Mouse (Mus musculus): ENCODE results near the gene Ebf4.

Gene Ebf4

DNA sequence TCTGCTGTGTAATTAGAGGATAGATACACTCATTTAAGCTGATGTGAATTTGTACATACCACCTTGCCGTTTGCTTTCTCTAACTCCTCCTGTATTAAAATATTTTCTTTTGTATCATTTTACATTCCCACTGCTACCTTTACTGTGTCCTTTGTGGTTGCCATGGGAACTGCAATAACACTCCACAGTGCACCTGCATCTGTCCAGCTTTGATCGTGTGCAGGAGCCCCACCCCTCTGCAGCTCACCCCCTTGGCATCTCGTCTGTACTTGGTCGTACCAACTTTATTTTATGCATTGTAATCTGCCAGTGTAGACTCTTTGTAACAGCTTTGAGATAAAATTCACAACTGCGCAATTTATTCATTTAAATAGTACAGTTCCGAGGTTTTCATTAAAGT is 88.9 kb downstream of the Ebf4 start:
- DNase-seq (ENCODE audit: low read depth, low spot score), result no peak

DNA sequence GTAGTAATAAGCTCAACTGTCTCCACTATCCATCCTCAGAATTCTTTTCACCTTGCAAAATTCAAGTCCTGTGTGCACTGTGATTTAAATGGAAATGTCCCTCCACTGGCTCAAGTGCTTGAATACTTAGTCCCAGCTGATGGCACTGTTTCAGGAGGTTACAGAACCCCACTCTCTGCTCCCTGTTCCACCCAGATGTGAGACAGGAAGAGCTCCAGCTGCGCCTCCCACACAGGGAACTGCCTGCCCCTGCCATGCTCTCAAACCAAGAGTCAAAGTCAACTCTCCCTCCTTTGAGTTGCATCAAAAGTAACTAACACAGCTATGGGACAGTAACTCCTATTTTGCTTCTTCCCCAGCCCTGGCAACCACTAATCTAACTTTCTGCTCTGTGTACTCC is 91.2 kb downstream of the Ebf4 start:
- DNase-seq (ENCODE audit: low read depth, low spot score), result no peak

DNA sequence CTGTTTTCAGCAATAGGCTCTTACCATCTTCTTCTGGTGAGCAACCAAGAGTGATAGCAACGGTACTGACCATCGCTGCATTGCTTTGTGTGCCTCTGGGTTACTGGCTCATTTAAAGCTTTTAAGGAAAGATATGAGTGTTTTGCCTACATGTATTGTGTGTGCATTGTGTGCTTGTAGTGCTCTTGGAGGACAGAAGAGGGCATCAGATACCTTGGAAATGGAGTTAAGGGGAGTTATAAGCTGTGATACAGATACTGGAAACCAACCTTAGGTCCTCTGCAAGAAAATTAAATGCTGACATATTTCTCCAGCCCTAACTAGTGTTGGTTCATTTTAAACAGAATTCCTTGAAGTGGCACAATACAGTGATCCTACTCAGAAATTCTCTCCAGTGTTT is 93.8 kb downstream of the Ebf4 start:
- peak; percentile 53 for DNase-seq (ENCODE audit: low read depth, low spot score)

DNA sequence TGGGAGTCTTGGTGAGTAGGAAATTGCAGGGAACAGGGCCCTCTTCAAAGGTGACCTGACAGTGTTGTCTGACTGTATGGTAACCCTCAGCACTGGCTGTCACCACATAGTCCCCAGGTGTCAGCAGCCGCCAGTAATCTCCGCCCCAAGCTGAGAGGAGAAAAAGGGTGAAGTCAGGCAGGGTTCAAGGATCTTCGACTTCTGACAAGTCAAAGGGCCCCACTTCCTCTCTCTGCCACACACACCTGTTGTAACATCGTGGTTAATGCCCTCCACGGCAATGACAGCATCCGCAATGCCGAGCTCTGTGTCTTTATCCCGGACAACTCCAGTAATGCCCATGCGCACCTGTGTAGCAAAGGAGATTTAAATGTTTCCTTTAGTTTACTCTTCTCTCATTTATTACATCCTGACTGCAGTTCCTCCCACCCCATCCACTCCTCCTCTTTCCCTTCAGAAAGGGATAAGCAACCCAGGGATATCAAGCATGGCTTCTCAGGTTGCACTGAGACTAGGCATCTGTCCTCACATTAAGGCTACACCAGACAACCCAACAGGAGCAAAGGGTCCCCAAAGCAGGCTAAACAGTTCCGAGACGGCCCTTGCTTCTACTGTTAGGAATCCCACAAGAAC is 96.1 kb downstream of the Ebf4 start:
- no peak for DNase-seq (ENCODE audit: low read depth, low spot score)

DNA sequence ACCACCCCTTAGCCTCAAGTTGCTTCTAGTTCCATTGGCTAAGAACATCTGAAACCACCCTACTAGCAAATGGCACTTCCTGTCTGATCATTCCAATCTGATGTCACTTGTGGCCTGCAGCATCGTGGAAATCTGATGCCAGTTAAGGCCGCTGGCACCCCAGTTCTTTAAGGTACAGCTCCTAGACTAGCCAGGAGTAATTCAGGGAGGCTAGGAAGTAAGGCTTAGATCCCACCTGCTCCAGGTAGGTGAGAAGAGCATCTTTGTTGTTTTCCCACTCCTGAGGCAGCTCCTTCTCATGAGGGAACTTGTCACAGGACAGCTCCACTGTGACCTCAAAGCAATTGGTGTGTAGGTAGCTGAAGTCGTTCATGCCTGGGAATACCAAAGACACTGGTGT is 97.9 kb downstream of the Ebf4 start:
- DNase-seq (ENCODE audit: low read depth, low spot score), result no peak

DNA sequence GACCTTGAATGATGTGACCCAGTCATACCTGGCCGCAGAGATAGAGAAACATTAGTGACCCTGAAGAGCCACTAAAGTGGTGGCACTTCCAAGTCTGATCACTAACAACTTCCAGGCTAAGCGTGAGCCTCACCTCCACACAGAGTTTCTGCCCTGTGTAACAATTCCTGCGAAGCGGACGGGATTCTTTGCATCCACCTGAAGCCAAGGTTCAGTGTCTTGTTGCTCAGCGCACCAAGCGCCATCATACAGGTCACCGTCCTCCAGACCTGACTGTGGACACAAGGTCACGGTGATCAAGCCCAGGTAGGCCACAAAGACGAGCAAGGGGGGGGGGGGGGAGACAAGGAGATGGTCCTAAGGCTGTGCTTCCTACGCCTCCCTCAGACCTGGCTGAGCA is 100.7 kb downstream of the Ebf4 start:
- no peak for DNase-seq (ENCODE audit: low read depth, low spot score)

DNA sequence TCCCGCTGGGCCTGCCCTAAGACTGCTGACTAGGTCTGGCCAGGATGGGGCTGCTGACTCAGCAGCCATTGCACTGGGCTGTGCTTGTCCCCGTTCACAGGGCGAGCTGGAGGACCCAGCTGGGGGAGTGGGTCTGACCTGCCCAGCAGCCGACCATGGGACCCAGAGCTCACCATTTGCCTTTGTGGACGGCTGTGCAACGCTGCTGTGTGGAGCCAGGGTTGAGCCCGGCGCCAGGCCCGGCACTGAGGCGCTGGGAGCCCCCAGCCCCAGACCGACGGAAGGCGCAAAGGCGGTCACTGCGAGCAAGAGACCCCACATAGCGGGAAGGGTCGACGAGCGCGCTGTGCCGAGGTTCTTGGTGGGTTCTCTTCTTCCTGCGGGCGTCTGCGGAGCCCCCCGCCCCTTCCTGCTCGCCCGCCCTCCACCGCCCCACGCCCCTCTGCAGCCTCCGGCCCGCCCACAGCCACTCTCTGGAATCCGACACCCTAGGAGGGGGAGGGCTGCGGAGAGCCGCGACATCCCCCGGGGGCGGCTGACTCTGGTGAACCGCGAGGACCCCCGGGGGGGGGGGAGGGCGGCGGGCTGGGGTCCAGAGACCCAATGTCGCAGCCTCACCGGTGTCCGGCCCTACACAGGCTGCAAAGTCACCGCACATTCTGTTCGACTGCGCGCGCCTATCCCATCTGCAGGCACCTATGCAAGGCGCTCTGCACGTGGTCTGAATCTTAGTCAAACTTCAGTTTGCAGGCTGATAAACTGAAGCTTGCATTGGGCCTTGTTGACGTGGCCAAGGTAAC is 102.4 kb downstream of the Ebf4 start, which contains the start of gene Cpxm1:
Cpxm1 (minus strand) TSS at position 389 of the 800 bp plus-strand sequence.
- peak; percentile 64 for DNase-seq (ENCODE audit: low read depth, low spot score)

DNA sequence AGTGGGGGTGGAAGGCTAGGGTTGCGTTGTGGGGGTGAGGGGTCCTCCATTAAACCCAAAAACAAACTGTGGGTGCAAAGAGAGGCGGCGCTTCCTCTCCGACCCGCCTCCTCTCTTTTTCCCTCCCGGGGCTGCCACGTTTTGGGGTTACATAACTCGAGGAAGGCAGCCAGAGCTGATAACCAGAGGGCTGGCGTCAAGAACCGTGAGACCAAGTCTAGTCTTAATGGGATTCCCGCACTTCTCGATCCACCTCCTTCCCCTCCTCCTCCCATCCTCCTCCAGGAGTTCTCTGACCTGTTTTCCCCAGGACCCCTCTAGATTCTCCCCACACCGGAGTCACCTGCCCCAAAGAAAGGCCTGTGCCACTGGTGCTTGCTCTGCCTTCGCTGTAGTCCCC is 103.1 kb downstream of the Ebf4 start:
- DNase-seq (ENCODE audit: low read depth, low spot score), result no peak

DNA sequence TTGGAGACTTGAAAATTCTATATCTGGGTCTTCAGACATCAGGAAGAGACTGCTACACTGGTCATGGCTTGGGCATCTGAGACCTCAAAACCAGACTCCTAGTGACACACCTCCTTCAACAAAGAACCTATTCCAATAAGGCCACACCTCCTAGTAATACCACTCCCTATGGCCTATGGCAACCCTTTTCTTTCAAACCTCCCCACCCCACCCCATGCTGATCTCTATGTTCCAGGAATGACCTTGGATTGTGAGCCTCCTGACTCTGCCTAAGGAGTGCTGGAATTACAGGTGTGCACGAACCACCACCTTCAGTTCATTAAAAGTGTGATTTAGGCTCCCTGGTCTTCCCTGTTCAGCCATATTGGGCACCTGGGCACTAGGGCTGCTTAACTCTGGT is 105.1 kb downstream of the Ebf4 start:
- DNase-seq (ENCODE audit: low read depth, low spot score), result peak; percentile 53

DNA sequence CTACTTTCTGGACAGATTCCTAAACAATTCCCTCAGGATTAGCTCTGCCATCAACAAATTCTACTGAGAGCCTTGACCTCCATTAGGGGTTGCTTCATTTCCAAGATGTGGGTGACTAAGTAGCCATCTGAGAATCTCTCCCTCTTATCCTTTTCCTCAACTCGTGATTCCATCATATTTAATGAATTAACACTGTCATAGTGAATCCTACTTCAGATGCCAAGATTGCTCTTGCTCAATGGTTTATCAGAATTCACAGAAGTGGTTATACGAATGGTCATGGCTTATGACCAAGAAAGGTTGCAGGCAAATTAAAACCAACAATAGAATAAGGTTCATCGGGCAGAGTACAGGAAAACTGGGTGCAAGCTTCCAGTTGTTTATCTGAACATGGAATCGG is 106.9 kb downstream of the Ebf4 start:
- no peak for DNase-seq (ENCODE audit: low read depth, low spot score)

DNA sequence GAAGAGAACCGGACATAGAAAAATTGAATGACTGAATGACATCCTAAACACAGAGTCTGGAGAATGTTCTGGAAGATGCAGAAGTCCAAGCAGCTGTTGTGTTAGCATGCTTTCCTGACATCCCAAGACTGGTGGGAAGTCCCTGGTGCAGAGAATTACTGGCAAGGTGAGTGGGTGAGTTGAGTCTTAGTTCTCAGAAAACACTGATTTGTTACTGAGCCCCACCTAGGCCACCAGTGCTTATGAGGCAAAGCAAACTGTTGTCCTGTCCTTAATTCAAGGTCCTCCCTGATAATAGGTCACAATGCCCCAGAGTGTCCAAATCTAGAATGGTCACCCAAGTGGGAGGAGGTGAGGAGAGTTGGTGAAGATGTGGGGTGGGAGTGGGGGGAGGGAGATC is 110.0 kb downstream of the Ebf4 start, which contains the start of the genes Gm28372 and 1700020A23Rik:
Gm28372 (plus strand) TSS at position 301 of the 400 bp plus-strand sequence.
1700020A23Rik (plus strand) TSS at position 321 of the 400 bp plus-strand sequence.
- no peak for DNase-seq (ENCODE audit: low read depth, low spot score)

DNA sequence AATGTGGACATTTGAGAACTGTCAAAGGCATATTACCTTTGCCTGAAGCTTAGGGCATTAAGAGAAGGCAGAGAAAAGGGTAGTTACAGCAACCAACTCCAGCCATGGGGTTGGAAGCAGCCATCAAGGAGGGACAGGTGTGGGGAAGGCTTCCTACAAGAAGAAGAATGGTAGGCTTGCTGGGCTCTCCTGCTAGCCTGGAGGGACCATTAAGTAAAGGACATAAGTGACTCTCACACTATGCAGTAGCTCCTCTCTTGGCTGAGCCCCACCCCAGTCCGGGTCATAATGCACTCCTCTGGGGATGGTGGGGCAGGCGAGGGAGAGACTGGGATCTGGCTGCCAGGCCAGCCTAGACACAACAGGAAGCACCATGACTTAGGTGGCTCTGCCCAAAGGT is 111.2 kb downstream of the Ebf4 start, which contains the start of gene Tmem239:
Tmem239 (plus strand) TSS at position 301 of the 400 bp plus-strand sequence.
- DNase-seq (ENCODE audit: low read depth, low spot score), result no peak

DNA sequence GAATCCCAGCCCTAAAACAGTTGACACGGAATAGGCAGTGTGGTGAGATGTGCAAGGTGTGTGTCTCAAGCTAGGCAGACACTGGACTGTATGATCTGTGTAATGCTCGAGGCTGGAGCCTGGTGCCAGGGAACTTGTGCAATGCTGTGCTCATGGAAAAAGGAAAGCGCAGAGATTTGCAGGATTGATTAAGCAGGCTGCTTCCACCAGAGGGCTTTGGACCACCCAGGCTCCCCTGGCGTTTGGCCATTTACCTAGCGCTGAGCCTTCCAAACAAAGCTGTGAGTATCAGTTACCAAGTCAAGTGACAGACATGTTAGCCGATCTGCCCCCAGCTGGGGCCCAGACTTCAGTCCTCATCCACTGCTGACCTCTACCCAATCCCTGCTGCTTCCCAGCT is 113.2 kb downstream of the Ebf4 start:
- DNase-seq (ENCODE audit: low read depth, low spot score), result peak; percentile 47

DNA sequence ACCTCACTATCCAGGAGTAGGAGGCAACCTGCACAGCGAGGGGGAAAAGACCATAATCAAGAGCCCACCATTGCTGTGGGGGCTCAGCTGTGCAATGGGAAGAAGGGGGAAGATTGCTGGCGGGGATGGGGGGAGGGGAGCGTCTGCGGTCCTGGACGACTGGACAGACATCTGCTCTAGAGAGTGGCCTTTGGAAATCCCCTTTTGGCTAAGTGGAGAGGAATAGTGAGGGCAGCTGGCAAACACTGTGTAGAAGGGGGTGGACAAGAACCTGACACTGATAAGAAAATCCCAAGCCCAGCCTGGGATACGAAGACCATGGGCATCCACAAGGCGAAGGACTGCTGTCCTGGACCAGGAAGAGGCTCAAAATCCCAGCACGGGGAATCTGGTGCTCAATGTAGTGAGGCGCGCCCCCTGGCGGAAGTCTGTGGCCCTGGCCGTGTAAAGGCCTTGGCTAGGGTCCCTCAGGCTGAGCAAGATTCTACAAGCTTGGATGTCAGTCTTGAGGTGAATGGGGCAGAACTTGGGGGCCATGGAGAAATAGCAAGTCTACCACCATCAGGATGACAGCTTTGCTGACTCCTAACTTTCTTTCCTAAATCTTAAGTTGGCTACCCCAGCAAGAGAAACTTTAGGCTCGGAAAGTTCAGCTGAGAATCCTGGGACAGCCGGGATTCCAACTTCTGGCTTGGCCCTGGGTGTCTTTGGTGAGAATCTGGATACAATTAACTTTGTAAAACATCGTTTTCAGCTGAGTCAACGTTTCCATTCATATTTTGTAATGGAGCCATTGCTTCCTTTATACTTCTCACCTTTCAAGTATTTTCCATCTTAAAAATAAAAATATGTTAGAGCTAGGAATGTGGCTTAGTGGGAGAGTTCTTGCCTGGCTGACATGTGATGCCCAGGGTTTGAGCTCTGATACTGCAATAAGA is 116.9 kb downstream of the Ebf4 start:
- DNase-seq (ENCODE audit: low read depth, low spot score), result peak; percentile 76

DNA sequence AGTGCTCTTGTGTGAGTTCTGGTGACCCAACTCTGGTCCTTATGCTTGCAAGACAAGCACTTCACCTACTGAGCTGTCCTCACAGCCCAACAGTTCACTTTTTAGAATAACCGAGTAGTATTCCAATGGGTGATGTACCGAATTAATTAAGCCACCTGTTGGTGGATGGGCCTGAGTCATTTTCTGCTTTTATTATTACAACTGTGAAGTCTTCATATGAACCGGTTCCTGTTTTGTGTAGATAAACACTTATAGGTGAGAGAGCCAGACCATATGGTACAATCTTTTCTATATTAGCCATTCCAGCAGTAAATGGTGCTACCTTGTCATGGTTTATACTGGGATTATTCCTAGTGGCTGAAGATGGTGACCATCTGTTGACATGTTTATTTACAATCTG is 117.8 kb downstream of the Ebf4 start:
- DNase-seq (ENCODE audit: low read depth, low spot score), result no peak

DNA sequence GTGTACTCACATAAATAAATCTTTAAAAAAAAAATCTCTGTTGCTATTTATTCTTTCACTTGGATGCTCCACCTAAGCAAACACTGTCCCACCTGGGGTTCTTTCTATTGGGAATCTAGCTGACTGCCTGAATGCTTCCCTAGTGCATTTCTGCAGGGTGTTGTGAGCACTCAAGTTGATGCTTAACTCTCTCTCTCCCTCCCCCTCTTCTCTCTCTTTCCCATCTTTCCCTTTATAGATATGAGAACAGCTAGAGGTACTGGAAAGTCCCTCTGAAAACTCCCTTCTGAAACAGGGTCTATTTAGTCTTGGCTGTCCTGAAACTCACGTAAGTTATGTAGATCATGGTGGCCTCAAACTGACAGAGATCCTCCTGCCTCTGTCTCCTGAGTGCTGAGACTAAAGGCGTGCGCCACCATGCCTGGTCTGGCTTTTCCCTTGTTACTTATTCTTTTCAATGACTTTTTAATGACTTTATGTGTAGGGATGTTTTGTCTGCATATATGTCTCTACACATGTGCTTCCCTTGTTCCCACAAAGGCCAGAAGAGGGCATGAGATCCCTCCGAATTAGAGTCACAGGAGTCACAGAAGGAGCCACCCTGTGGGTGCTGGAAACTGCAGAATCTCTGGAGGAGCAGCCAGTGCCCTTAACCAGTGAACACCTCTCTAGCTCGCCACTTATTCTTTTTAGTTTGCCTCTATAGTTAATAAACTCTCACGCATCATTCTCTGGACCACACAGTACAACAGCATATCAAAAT is 119.3 kb downstream of the Ebf4 start:
- peak; percentile 20 for DNase-seq (ENCODE audit: low read depth, low spot score)
